Mouse (Mus musculus): Measurements from ENCODE around the gene Gm17324. TPM values are rescaled to one million over a fixed set of nuclear protein-coding genes. Genes with fewer than 3 reads are reported as not detected.

Gm17324 gene
- polyA plus RNA-seq, 1 experiment from 2014 or later, result 0.48 TPM

DNA sequence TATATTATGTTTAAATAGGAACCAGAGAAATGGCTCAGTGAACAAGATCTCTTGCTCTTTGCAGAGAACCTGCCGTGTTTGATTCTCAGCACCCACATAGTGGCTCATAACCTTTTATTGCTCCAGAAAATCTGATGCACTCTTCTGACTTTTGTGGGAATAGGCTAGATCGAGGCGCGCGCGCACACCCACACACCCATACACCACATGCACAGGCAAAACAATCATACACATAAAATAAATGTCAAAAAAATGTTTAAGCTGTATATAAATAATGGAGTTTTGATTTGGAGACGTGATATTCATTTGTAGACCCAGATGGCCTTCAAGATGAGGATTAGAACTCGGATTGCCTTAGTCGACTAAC lies 997 bp downstream of the Gm17324 start:
- Histone ChIP-seq H3K9me3 (ENCODE audit: control insufficient read depth, low read length) (no peaks in the 10 kb centered on the region), H3K27me3 (ENCODE audit: control insufficient read depth, insufficient read depth, low read length) (peaks cover 28% of the 10 kb centered on the region), H3K4me3 (ENCODE audit: low read depth, low read length) (peak overlapping the region; percentile 99), H3K9ac (ENCODE audit: low read depth, low read length) (peak overlapping the region; percentile 90), H3K4me2 (replicated peaks; ENCODE audit: low read depth, low read length) (peak overlapping the region; percentile 42), H3K4me1 (replicated peaks; ENCODE audit: control insufficient read depth, insufficient read depth, low read length) (peaks cover 3% of the 10 kb centered on the region; the same call in 1 of the 2 replicates), H3K27ac (ENCODE audit: low read depth, low read length) (no peak overlapping the region), H3K36me3 (ENCODE audit: control insufficient read depth, insufficient read depth, low read length) (no peaks in the 10 kb centered on the region)
- ATAC-seq (ENCODE audit: low FRiP score), result peak; percentile 58
- no peak for DNase-seq (ENCODE audit: low spot score)
- 31% methylated on average over 9 of the region's 9 CpGs for WGBS

DNA sequence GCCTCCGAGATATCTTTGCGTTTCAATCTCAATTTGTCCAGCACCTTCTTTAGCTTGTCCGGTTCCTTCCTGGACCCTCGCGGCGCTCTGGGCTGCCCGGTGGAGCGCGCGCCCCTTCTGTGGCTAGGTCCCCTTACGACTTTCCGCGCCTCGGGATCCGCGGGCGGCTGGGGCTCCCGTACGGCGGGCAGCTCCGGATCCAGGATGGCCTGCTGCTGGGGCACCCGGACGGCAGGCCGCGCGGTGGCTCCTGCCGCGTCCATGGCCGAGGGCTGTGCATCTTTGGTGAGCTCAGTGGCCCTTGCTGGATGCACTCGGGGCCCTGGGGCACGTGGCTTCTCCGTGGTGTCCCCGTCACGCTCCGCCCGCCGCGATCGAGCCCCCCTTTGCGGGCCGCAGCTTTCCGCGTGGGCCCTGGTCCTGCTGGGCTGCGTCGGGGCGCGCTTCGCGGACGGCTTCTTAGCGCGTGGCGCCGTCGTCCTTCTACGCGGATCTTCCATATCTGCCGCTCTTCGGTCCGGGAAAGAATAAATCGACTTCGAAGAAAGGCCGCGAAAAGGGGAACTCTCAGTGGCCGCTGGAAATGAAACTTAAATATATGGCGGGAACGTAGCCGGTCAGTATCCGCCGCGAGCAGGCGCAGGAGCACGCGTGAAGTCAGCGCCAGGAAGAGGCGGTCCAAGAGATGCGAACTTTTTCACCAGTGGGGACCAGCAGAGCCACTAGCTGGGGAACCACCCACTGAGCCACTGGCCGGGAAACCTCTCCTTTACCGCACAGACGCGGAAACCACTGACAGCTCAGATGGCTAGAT lies 5.8 kb downstream of the Gm17324 start, which contains the start of gene Cgas:
TSS of gene Cgas (minus strand) at position 659 of the 814 bp plus-strand sequence.
- H3K9me3 ChIP-seq (ENCODE audit: control insufficient read depth, low read length), result no peaks in the 10 kb centered on the region
- DNase-seq (ENCODE audit: low spot score), result peak; percentile 64
- peaks cover 56% of the 10 kb centered on the region for H3K27me3 ChIP-seq (ENCODE audit: control insufficient read depth, insufficient read depth, low read length)
- WGBS, result under 1% methylated on average over 81 of the region's 81 CpGs
- ATAC-seq (ENCODE audit: low FRiP score), result 0 out of 2 replicates have a peak, but pooled peaks have one; percentile 59
- peak within 1 kb of the TSS; percentile 35 for H3K4me3 ChIP-seq (ENCODE audit: low read depth, low read length)
- no peaks in the 10 kb centered on the region for H3K36me3 ChIP-seq (ENCODE audit: control insufficient read depth, insufficient read depth, low read length)
- H3K4me1 ChIP-seq (replicated peaks; ENCODE audit: control insufficient read depth, insufficient read depth, low read length), result 0 out of 2 replicates have a peak, but pooled peaks cover 3% of the 10 kb centered on the region
- H3K27ac ChIP-seq (ENCODE audit: low read depth, low read length), result no peak within 1 kb of the TSS
- H3K9ac ChIP-seq (ENCODE audit: low read depth, low read length), result peak within 1 kb of the TSS; percentile 23; the same call in 1 of the 2 replicates
- peak within 1 kb of the TSS; percentile 65 for H3K4me2 ChIP-seq (replicated peaks; ENCODE audit: low read depth, low read length)

DNA sequence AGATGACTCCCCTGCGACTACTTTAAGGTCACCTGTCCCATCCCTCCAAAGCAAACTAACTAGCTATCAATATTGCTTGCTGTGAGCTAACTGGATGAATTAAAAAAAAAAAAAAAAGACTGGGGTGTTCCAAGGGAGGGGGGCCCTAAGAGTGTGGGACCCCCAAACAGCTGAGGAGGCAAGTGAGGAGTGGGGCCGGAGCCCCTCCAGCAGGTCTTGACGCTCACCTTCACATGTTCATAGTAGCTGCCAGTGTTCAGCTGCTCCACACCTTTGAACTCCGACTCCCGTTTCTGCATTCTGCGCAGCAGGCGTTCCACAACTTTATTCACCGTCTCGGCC lies 6.4 kb downstream of the Gm17324 start:
- peak; percentile 51; the same call in 1 of the 2 replicates for ATAC-seq (ENCODE audit: low FRiP score)
- H3K9me3 ChIP-seq (ENCODE audit: control insufficient read depth, low read length), result no peaks in the 10 kb centered on the region
- no peaks in the 10 kb centered on the region for H3K36me3 ChIP-seq (ENCODE audit: control insufficient read depth, insufficient read depth, low read length)
- H3K27ac ChIP-seq (ENCODE audit: low read depth, low read length), result no peak overlapping the region
- peak overlapping the region; percentile 65 for H3K4me2 ChIP-seq (replicated peaks; ENCODE audit: low read depth, low read length)
- H3K4me1 ChIP-seq (replicated peaks; ENCODE audit: control insufficient read depth, insufficient read depth, low read length), result 0 out of 2 replicates have a peak, but pooled peaks cover 3% of the 10 kb centered on the region
- H3K27me3 ChIP-seq (ENCODE audit: control insufficient read depth, insufficient read depth, low read length), result peaks cover 56% of the 10 kb centered on the region
- H3K4me3 ChIP-seq (ENCODE audit: low read depth, low read length), result peak overlapping the region; percentile 35
- no peak for DNase-seq (ENCODE audit: low spot score)
- H3K9ac ChIP-seq (ENCODE audit: low read depth, low read length), result no peak overlapping the region; the same call in 1 of the 2 replicates
- WGBS, result 5% methylated on average over 9 of the region's 9 CpGs

DNA sequence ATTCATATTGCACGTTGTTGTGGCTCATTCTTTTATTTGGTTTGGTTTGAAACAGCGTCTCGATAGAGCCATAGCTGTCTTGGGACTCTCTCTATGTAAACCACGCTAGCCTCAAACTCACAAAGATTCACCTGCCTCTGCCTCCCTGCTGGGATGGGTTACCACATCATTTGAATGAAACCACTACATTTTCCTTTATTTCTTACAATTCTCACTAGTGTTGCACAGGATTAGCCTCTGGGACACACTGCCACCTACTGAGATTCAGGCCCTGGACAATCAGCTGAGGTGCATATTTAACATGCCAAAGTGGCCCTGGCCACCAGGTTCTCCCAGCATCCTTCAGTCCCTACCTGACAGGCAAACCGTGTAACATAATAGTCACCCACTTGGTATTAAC lies 9.2 kb downstream of the Gm17324 start:
- H3K4me3 ChIP-seq (ENCODE audit: low read depth, low read length), result no peak overlapping the region
- ATAC-seq (ENCODE audit: low FRiP score), result no peak
- H3K9me3 ChIP-seq (ENCODE audit: control insufficient read depth, low read length), result no peaks in the 10 kb centered on the region
- H3K9ac ChIP-seq (ENCODE audit: low read depth, low read length), result no peak overlapping the region
- H3K27ac ChIP-seq (ENCODE audit: low read depth, low read length), result no peak overlapping the region
- DNase-seq (ENCODE audit: low spot score), result no peak
- H3K27me3 ChIP-seq (ENCODE audit: control insufficient read depth, insufficient read depth, low read length), result peaks cover 45% of the 10 kb centered on the region
- H3K4me2 ChIP-seq (replicated peaks; ENCODE audit: low read depth, low read length), result no peak overlapping the region
- 0 out of 2 replicates have a peak, but pooled peaks cover 3% of the 10 kb centered on the region for H3K4me1 ChIP-seq (replicated peaks; ENCODE audit: control insufficient read depth, insufficient read depth, low read length)
- no peaks in the 10 kb centered on the region for H3K36me3 ChIP-seq (ENCODE audit: control insufficient read depth, insufficient read depth, low read length)
- WGBS, result 69% methylated on average over 5 of the region's 5 CpGs

DNA sequence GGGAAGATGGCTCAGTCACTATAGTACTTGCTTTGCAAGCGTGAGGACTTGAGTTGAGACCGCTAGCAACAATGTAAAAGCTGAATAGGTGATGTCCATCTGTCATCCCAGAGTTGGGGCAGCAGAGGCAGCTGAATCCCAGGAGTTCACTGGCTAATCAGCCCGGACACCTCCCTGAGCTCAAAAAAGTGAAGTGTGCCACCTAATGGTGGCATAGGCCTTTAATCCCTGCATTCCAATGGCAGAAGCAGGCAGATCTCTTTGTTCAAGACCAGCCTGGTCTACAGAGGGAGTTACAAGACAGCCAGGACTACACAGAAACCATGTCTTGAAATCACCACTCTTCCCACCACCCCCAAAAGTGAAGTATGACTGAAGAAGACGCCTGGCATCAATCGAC lies 16.1 kb downstream of the Gm17324 start:
- H3K27me3 ChIP-seq (ENCODE audit: control insufficient read depth, insufficient read depth, low read length), result no peaks in the 10 kb centered on the region
- no peaks in the 10 kb centered on the region for H3K36me3 ChIP-seq (ENCODE audit: control insufficient read depth, insufficient read depth, low read length)
- no peak overlapping the region for H3K9ac ChIP-seq (ENCODE audit: low read depth, low read length)
- no peak overlapping the region for H3K4me2 ChIP-seq (replicated peaks; ENCODE audit: low read depth, low read length)
- H3K9me3 ChIP-seq (ENCODE audit: control insufficient read depth, low read length), result no peaks in the 10 kb centered on the region
- 88% methylated on average over 5 of the region's 5 CpGs for WGBS
- no peak overlapping the region for H3K27ac ChIP-seq (ENCODE audit: low read depth, low read length)
- no peaks in the 10 kb centered on the region for H3K4me1 ChIP-seq (replicated peaks; ENCODE audit: control insufficient read depth, insufficient read depth, low read length)
- DNase-seq (ENCODE audit: low spot score) (no peak), ATAC-seq (ENCODE audit: low FRiP score) (no peak)
- H3K4me3 ChIP-seq (ENCODE audit: low read depth, low read length), result no peak overlapping the region

DNA sequence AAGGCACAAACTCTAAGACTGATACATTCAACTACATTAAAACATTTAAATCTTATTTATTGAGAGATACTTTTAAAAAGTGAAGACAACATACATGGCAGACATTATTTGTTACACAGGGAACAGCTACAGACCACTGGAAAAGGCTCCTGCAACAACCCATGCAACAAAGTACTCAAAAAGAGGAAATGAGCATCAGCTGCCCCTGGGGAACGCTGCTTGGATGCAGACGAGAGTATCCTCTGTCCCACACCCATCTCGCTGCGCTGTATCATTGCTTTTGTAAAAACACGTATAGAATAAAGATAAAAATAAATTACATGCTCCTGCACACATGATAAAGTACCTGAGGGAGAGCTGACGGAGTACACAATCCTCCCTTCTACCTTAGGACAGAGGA lies 18.1 kb downstream of the Gm17324 start:
- ATAC-seq (ENCODE audit: low FRiP score), result no peak
- WGBS, result 84% methylated on average over 6 of the region's 6 CpGs
- Histone ChIP-seq H3K27me3 (ENCODE audit: control insufficient read depth, insufficient read depth, low read length) (no peaks in the 10 kb centered on the region), H3K36me3 (ENCODE audit: control insufficient read depth, insufficient read depth, low read length) (no peaks in the 10 kb centered on the region), H3K9me3 (ENCODE audit: control insufficient read depth, low read length) (no peaks in the 10 kb centered on the region), H3K4me2 (replicated peaks; ENCODE audit: low read depth, low read length) (no peak overlapping the region), H3K4me1 (replicated peaks; ENCODE audit: control insufficient read depth, insufficient read depth, low read length) (no peaks in the 10 kb centered on the region), H3K27ac (ENCODE audit: low read depth, low read length) (no peak overlapping the region), H3K4me3 (ENCODE audit: low read depth, low read length) (no peak overlapping the region), H3K9ac (ENCODE audit: low read depth, low read length) (no peak overlapping the region)
- DNase-seq (ENCODE audit: low spot score), result no peak

DNA sequence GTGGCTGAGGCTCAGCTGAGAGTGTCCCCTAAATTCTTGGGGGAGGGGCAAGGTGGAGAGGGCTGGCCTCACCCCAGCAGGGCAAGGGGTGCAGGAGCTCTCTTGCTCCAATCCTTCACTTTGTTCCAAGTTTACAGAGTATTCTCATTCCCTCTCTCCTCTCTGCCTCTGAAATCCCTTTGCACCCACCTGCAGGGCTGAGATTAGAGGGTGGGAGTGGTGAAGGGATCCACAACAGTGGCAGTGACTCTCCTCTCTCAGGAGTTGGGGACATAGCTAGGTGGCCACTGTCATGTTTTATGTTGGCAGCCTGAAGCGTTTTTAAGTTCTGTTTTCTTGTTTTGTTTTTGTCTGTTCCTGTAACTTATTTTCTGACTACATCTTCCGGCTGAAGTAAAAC lies 19.0 kb downstream of the Gm17324 start:
- no peaks in the 10 kb centered on the region for H3K9me3 ChIP-seq (ENCODE audit: control insufficient read depth, low read length)
- 57% methylated on average over 2 of the region's 2 CpGs for WGBS

DNA sequence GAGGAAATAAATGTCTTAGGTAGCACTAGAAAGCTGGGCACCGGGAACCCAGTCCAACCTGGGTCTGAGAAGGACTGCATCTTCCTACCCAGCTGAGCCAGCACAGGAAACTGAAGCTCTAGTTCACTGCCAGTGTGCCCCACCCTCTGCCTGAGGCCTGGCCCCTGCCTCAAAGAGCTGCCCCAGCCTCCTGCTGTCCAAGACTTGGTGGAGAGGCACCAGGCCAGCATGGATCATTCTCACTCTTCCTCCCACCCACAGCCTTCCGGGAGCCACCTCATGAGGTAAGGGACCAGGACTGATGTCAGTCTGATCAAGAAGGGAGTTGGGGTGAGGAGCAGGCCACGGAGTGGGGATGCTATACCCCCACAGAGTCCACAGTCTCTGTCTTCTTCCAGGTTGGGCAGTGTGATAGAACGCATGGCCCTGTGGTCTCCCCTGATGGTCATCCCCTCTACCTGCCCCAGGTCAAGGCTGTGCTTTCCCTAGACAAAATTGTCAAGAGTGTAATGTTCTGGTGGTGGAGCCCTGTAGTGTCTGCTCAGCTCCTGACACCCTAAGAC lies 19.6 kb downstream of the Gm17324 start:
- no peak overlapping the region for H3K4me2 ChIP-seq (replicated peaks; ENCODE audit: low read depth, low read length)
- no peaks in the 10 kb centered on the region for H3K36me3 ChIP-seq (ENCODE audit: control insufficient read depth, insufficient read depth, low read length)
- no peak overlapping the region for H3K4me3 ChIP-seq (ENCODE audit: low read depth, low read length)
- DNase-seq (ENCODE audit: low spot score), result no peak
- no peaks in the 10 kb centered on the region for H3K9me3 ChIP-seq (ENCODE audit: control insufficient read depth, low read length)
- ATAC-seq (ENCODE audit: low FRiP score), result no peak
- H3K27ac ChIP-seq (ENCODE audit: low read depth, low read length), result no peak overlapping the region
- no peak overlapping the region for H3K9ac ChIP-seq (ENCODE audit: low read depth, low read length)
- H3K4me1 ChIP-seq (replicated peaks; ENCODE audit: control insufficient read depth, insufficient read depth, low read length), result no peaks in the 10 kb centered on the region
- no peaks in the 10 kb centered on the region for H3K27me3 ChIP-seq (ENCODE audit: control insufficient read depth, insufficient read depth, low read length)
- WGBS, result 79% methylated on average over 4 of the region's 4 CpGs

More for the DNA sequence above, 19.0 kb downstream of the Gm17324 start:
- H3K4me2 ChIP-seq (replicated peaks; ENCODE audit: low read depth, low read length), result no peak overlapping the region
- H3K4me3 ChIP-seq (ENCODE audit: low read depth, low read length), result no peak overlapping the region
- H3K36me3 ChIP-seq (ENCODE audit: control insufficient read depth, insufficient read depth, low read length), result no peaks in the 10 kb centered on the region
- no peaks in the 10 kb centered on the region for H3K4me1 ChIP-seq (replicated peaks; ENCODE audit: control insufficient read depth, insufficient read depth, low read length)
- ATAC-seq (ENCODE audit: low FRiP score), result no peak
- no peaks in the 10 kb centered on the region for H3K27me3 ChIP-seq (ENCODE audit: control insufficient read depth, insufficient read depth, low read length)
- no peak overlapping the region for H3K9ac ChIP-seq (ENCODE audit: low read depth, low read length)
- H3K27ac ChIP-seq (ENCODE audit: low read depth, low read length), result no peak overlapping the region
- DNase-seq (ENCODE audit: low spot score), result no peak

DNA sequence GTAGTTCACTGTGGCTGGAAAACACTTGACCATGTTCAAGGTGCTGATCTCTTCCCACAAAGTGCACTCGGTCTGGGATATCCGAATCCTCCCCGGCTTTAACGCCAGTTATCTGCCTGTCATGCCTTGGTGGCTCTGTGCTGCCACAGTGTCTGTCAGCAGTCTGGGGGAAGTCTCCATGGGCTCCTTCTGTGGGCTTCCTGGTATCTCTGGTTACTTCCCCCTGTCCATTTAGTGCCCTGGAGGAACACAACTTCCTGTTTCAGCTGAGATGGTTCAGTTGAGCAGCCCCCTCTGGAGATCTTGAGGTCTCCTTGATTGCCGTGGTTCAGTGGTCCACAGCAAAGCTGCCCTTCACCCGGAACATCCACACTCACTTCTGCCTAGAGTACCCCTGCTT lies 20.4 kb downstream of the Gm17324 start:
- no peak for ATAC-seq (ENCODE audit: low FRiP score)
- no peak for DNase-seq (ENCODE audit: low spot score)
- Histone ChIP-seq H3K36me3 (ENCODE audit: control insufficient read depth, insufficient read depth, low read length) (no peaks in the 10 kb centered on the region), H3K27me3 (ENCODE audit: control insufficient read depth, insufficient read depth, low read length) (no peaks in the 10 kb centered on the region), H3K4me3 (ENCODE audit: low read depth, low read length) (no peak overlapping the region), H3K27ac (ENCODE audit: low read depth, low read length) (no peak overlapping the region), H3K4me1 (replicated peaks; ENCODE audit: control insufficient read depth, insufficient read depth, low read length) (no peaks in the 10 kb centered on the region), H3K9me3 (ENCODE audit: control insufficient read depth, low read length) (no peaks in the 10 kb centered on the region), H3K4me2 (replicated peaks; ENCODE audit: low read depth, low read length) (no peak overlapping the region), H3K9ac (ENCODE audit: low read depth, low read length) (no peak overlapping the region)
- 78% methylated on average over 6 of the region's 6 CpGs for WGBS

Measured in hindbrain, embryonic 11.5 days (tissue).